Mouse (Mus musculus) embryonic facial prominence, embryonic 13.5 days (tissue): ENCODE measurements around the gene Prkn. TPM values are rescaled to one million over a fixed set of nuclear protein-coding genes. Genes with fewer than 3 reads are reported as not detected.

ENCODE experiments used
- ATAC-seq: fragments of 200-750 bp; cut with Nextera tagmentation; 2 replicates; pipeline ENCODE4 v1.8.0; 2017; ENCODE audit warnings: low read depth; ENCODE audit not compliant: insufficient number of reproducible peaks, insufficient read depth, low FRiP score, low TSS enrichment
- H3K27ac ChIP-seq: fragments of 300-500 bp; sonication (generic); 2 replicates; pipeline ENCODE4 v1.5.1; 2015; ENCODE audit warnings: moderate library complexity, mild to moderate bottlenecking, inconsistent platforms
- H3K27me3 ChIP-seq: fragments of 300-500 bp; sonication (generic); 2 replicates; pipeline ENCODE4 v1.6.1; 2015; ENCODE audit warnings: mild to moderate bottlenecking, inconsistent platforms
- H3K36me3 ChIP-seq: fragments of 300-500 bp; sonication (generic); 2 replicates; pipeline ENCODE4 v1.6.1; 2015; ENCODE audit warnings: mild to moderate bottlenecking, inconsistent platforms
- H3K4me1 ChIP-seq: fragments of 300-500 bp; sonication (generic); 2 replicates; pipeline ENCODE4 v1.6.1; 2015; ENCODE audit warnings: inconsistent platforms
- H3K4me2 ChIP-seq: fragments of 300-500 bp; sonication (generic); 2 replicates; pipeline ENCODE4 v1.6.1; 2015; ENCODE audit warnings: moderate library complexity, mild to moderate bottlenecking, inconsistent platforms
- H3K4me3 ChIP-seq: fragments of 300-500 bp; sonication (generic); 2 replicates; pipeline ENCODE4 v1.5.1; 2015; ENCODE audit warnings: mild to moderate bottlenecking, inconsistent platforms
- H3K9ac ChIP-seq: fragments of 300-500 bp; sonication (generic); 2 replicates; pipeline ENCODE4 v1.6.1; 2015; ENCODE audit warnings: mild to moderate bottlenecking, inconsistent platforms
- H3K9me3 ChIP-seq: fragments of 300-500 bp; sonication (generic); 2 replicates; pipeline ENCODE4 v1.6.1; 2016; ENCODE audit warnings: inconsistent platforms
- WGBS: fragments of 180-500 bp; shearing (Covaris S2); methylation state at CpG from one replicate; pipeline ENCODE4 v1.1.7; 2015; ENCODE audit warnings: mixed read lengths; 5-methylcytosine and 5-hydroxymethylcytosine counted together
- polyA plus RNA-seq: library from polyadenylated mRNA; unstranded; fragments of >200 nt; fragmentation: Nextera tagmentation; extraction: Ambion mirVana; gene quantifications from 2 replicates; pipeline ENCODE4 v1.2.1, GENCODE M21; 2015

Gene Prkn
- polyA plus RNA-seq, 1 experiment from 2014 or later: 1.1 TPM

DNA sequence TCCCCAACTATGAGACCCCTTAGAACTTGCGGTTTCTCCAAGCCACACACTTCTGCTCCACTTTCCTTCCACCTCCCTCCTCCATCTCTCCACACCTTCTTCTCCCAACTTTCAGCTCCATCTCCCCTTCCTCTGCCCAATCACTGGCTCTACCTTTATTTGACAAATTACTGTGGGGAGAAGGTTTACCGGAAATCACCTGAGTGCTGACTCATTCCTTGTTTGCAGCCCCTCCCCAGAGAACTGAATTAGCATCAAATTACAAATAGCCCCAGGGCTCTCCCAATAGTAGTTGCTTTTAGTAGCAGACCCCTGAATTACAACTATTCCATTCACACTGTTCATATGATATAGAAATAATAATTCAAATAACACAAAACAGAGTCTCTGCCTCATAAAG lies 1036.1 kb downstream of the Prkn start:
- Histone ChIP-seq H3K36me3 (no peaks in the 10 kb centered on the region), H3K27ac (no peak overlapping the region), H3K27me3 (no peaks in the 10 kb centered on the region), H3K9me3 (no peaks in the 10 kb centered on the region), H3K9ac (no peak overlapping the region), H3K4me2 (no peak overlapping the region), H3K4me3 (no peak overlapping the region), H3K4me1 (no peaks in the 10 kb centered on the region)
- WGBS: 58% methylated on average over 2 of the region's 2 CpGs
- ATAC-seq: no peak

DNA sequence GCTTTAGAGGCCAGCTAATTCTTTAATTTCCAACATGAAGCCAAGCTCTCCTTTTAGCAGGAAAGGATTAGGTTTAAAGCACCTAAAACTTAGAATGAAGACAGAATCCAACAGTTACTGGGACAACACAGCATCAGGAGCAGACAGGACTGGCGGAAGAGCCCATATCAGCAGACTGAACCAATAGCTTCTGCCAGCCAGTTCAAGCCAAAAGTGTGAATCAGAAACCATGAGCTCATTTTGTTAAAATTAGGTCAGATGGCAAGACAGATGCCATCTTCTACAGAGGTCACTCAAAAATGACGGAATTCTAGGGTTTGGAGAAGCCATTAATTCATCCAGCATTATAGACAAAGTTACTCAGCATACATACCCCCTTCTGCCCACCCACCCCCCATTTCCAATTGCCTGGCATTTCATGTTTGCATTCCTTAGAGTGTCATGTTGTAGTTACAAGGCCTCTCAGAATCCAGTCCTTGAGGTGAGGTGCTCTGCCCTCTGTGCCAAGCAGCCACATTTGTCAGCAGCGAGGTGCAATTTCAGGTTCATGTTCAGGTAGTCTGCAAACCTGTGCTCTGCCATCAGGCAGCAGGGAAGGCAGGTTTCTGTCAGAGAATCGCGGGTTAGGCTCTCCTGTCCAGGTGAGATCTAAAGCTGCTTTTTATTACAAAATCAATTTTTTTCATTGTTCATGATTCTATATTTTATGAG lies 1041.1 kb downstream of the Prkn start:
- no peaks in the 10 kb centered on the region for H3K36me3 ChIP-seq
- no peak overlapping the region for H3K9ac ChIP-seq
- no peak overlapping the region for H3K27ac ChIP-seq
- no peak for ATAC-seq
- H3K4me3 ChIP-seq: no peak overlapping the region
- H3K27me3 ChIP-seq: no peaks in the 10 kb centered on the region
- no peaks in the 10 kb centered on the region for H3K9me3 ChIP-seq
- no peaks in the 10 kb centered on the region for H3K4me1 ChIP-seq
- no peak overlapping the region for H3K4me2 ChIP-seq
- WGBS: 90% methylated on average over 5 of the region's 5 CpGs

DNA sequence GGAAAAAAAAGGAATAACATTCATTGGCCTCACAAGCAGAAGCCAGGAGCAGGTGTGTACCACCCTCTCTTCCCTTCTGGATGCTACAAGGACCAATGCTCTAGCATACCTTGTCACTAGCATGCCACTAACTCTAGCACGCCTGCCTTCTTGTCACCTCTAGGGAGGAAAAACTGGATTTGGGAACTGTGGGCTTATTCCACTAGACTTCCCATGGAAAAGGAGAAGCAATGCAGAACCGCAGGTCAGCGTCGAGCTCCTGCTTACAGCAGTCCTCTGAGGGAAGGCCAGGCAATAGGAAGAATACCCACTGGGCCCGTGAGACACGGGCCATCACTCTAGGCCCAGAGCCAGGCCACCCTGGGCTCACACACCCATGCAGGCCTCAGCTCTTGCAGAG lies 1045.4 kb downstream of the Prkn start:
- H3K4me3 ChIP-seq: no peak overlapping the region
- no peak overlapping the region for H3K27ac ChIP-seq
- no peaks in the 10 kb centered on the region for H3K4me1 ChIP-seq
- H3K36me3 ChIP-seq: no peaks in the 10 kb centered on the region
- H3K9me3 ChIP-seq: no peaks in the 10 kb centered on the region
- no peaks in the 10 kb centered on the region for H3K27me3 ChIP-seq
- H3K9ac ChIP-seq: no peak overlapping the region
- WGBS: 91% methylated on average over 6 of the region's 6 CpGs
- H3K4me2 ChIP-seq: no peak overlapping the region
- no peak for ATAC-seq

DNA sequence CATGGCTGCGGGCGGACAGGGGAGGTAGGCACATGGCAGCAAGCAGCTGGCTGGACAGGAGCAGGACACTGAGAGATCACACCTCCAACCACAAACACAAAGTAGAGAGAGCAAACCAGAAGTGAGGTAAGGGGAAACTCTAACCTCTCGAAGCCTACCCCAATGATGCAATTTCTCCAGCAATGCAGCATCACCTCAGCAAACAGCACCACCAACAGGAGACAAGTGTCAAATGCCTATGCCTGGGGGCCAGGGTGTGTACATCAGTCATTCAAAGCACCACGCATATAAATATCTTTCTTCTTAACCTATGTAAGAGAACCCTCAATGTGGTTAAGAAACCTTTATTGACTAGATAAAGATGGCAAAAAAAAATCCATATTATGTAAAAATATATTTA lies 1046.8 kb downstream of the Prkn start:
- Histone ChIP-seq H3K27me3 (no peaks in the 10 kb centered on the region), H3K4me2 (no peak overlapping the region), H3K9me3 (no peaks in the 10 kb centered on the region), H3K9ac (no peak overlapping the region), H3K36me3 (no peaks in the 10 kb centered on the region), H3K27ac (no peak overlapping the region), H3K4me1 (no peaks in the 10 kb centered on the region), H3K4me3 (no peak overlapping the region)
- ATAC-seq: no peak
- 75% methylated on average over 4 of the region's 4 CpGs for WGBS

DNA sequence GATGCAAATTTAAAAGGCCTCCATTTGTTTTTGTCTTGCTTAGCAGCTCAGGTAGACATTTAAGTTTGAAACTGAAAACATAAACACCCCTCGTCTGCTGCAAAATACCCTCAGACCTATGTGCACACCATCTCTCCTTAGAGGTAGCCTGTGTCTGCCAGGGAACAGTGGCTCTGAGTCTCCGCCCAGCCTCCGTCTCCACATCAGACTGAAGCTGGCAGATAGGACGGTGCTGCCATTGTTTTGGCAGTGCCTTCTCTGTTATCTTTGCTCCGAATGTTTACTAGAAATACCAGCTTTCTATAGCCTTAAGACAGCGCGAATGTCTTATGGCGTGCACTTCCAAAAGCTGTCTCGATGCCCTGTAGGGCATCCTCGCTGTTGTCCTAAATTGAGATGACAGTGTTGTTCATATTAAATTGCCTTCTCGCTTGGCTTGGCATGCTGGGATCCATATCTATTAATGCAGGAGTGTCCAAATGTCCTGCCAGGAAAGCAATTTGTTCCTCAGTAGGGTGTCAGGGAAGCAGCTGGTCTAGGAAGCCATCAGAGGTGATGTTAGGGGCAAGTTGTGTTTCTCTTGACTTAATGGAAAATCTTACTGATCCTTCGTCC lies 1047.5 kb downstream of the Prkn start:
- no peak overlapping the region for H3K4me2 ChIP-seq
- H3K9ac ChIP-seq: no peak overlapping the region
- ATAC-seq: no peak
- no peak overlapping the region for H3K4me3 ChIP-seq
- no peaks in the 10 kb centered on the region for H3K9me3 ChIP-seq
- no peaks in the 10 kb centered on the region for H3K27me3 ChIP-seq
- H3K27ac ChIP-seq: no peak overlapping the region
- no peaks in the 10 kb centered on the region for H3K36me3 ChIP-seq
- 82% methylated on average over 12 of the region's 12 CpGs for WGBS
- H3K4me1 ChIP-seq: no peaks in the 10 kb centered on the region

DNA sequence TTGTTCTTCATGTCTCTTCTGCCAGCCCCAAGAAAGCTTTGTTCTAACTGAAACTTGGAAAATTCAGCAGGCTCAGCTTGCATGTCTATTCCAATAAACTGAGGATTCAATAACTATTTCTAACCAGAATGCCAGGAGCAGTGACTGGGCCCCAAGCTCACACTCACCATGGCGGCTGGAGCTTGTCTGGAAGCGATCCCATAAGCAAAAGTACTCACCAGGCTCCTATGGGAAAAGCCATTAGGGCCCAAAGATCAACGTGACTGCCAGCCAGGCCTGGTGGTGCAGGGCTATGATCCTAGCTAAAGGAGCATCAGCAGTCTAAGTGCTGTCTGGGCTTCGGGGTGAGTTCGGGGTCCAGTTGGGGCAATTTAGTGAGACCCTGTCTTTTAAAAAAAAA lies 1048.6 kb downstream of the Prkn start:
- H3K27me3 ChIP-seq: no peaks in the 10 kb centered on the region
- no peaks in the 10 kb centered on the region for H3K36me3 ChIP-seq
- WGBS: 81% methylated on average over 5 of the region's 5 CpGs
- ATAC-seq: no peak
- no peak overlapping the region for H3K9ac ChIP-seq
- no peak overlapping the region for H3K27ac ChIP-seq
- H3K4me2 ChIP-seq: no peak overlapping the region
- H3K4me3 ChIP-seq: no peak overlapping the region
- no peaks in the 10 kb centered on the region for H3K9me3 ChIP-seq
- no peaks in the 10 kb centered on the region for H3K4me1 ChIP-seq

DNA sequence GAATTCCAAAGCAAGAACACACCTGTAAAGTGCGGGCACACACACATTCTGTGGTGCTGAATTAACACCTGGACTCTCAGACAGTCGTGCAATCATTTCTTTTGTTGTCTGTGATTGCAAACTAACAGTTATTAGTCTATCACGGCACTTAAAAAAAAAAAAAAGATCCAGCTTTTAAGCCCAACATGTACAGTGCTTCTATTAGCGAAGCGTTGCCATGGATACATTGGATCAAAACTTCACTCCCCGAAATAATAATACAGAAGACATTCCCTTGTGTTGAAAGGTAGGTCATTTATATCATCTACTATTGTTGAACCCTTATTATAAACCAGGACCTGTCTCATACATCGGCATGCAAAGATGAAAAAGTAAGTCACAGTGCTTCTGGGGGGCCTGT lies 1060.1 kb downstream of the Prkn start:
- Histone ChIP-seq H3K36me3 (no peaks in the 10 kb centered on the region), H3K9me3 (no peaks in the 10 kb centered on the region), H3K4me1 (no peaks in the 10 kb centered on the region), H3K9ac (no peak overlapping the region), H3K4me2 (no peak overlapping the region), H3K4me3 (no peak overlapping the region), H3K27me3 (no peaks in the 10 kb centered on the region), H3K27ac (no peak overlapping the region)
- ATAC-seq: no peak
- 83% methylated on average over 7 of the region's 7 CpGs for WGBS

DNA sequence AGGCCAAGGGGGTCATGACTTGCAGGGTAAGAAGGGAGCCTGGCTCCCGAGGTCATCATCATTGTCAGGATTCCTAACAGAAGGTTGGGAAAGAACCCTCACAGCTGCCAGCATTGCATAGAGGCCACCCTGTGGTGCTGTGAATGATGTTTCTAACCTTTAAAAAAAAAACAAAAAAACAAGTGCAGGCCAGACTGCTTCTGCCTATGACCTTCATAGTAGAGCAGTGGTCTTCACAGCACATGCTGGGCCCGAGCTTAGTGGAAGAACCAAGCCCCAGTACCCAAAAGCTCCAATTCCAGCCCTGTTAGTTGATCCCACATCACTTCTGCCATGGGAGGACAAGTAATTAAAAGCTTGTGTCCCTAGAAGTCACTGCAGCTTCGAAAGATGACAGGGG lies 1061.5 kb downstream of the Prkn start:
- Histone ChIP-seq H3K9me3 (no peaks in the 10 kb centered on the region), H3K4me3 (no peak overlapping the region), H3K4me2 (no peak overlapping the region), H3K9ac (no peak overlapping the region), H3K4me1 (no peaks in the 10 kb centered on the region), H3K36me3 (no peaks in the 10 kb centered on the region), H3K27me3 (no peaks in the 10 kb centered on the region), H3K27ac (no peak overlapping the region)
- ATAC-seq: no peak
- WGBS: 73% methylated on average over 3 of the region's 3 CpGs

DNA sequence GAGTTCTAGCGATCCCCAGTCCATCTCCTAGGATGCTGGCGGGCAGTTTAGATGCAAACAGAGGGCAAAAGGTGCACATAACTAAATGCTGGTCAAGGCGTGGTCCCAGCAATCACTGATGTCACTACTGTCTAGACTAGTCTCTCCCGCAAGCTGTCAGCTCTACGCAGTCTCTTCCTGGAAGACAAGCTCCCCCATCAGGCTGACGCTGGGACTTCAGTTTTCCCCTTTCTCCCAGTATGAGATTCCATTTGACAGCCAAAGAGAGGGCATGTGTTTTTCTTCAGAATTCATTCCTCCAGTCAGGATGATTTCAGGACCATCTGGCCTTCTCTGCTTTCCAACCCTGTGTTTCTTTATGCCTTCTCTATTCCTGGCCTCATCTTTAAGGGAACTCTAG lies 1062.8 kb downstream of the Prkn start:
- H3K4me1 ChIP-seq: no peaks in the 10 kb centered on the region
- H3K4me3 ChIP-seq: no peak overlapping the region
- H3K27me3 ChIP-seq: no peaks in the 10 kb centered on the region
- H3K4me2 ChIP-seq: no peak overlapping the region
- ATAC-seq: no peak
- no peaks in the 10 kb centered on the region for H3K36me3 ChIP-seq
- 44% methylated on average over 6 of the region's 6 CpGs for WGBS
- no peak overlapping the region for H3K27ac ChIP-seq
- H3K9me3 ChIP-seq: no peaks in the 10 kb centered on the region
- no peak overlapping the region for H3K9ac ChIP-seq

DNA sequence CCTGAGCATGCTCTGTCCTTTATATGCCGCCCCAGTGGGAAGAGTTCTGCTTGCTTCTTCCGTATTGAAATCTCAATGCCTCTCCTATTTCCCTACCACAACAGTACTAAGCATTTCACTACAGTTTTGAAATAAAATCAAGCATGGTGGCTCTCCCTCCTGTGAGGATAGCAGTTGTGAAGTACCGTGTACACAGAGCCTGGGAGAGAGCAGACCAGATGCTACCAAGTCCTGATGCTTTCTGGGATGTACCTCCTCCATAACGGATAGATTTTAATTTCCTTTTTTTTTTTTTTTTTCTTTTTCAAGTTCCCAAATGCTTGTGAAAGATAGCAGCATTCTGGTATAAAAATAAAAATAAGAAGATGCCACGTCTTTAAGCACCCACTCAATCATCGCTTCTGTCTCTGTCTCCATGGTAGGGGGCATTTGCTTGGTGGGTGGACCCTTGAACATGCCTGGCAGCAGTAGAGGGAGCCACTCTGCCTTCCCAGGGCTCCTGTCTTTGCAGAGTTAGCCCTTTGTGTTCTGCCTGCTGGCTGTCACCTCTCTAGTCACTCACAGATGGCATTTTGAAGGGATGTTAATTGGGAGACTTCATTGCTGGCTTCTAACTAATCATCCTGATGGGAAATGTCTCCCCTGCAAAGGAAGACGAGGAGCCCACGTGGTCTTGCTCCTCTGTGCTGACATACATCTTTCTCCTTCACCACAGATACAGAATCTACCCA lies 1070.6 kb downstream of the Prkn start:
- H3K9ac ChIP-seq: no peak overlapping the region
- H3K4me2 ChIP-seq: no peak overlapping the region
- peaks cover 39% of the 10 kb centered on the region for H3K27me3 ChIP-seq
- WGBS: 75% methylated on average over 8 of the region's 8 CpGs
- H3K36me3 ChIP-seq: no peaks in the 10 kb centered on the region
- peaks cover 4% of the 10 kb centered on the region; the same call in 1 of the 2 replicates for H3K4me1 ChIP-seq
- H3K27ac ChIP-seq: no peak overlapping the region
- ATAC-seq: no peak
- no peak overlapping the region for H3K4me3 ChIP-seq
- H3K9me3 ChIP-seq: no peaks in the 10 kb centered on the region

DNA sequence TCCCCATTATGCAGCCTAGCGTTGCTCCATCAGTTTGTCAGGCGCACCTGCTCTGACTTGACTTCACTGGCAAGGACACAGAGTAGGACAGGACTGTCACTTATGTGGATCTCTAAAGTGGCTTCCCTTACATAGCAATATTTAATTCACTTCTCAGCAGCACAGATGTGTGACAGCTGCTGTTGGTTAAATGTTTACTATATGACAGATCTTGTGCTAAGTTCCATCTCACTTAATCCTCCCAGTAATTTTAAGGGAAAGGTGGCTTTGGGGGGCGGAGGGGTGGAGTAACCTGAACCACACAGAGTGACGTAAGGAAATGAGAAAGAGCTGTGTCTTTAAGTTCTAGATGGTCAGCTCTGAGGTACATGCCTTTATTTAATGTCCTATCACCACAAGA lies 1072.0 kb downstream of the Prkn start:
- ATAC-seq: no peak
- no peak overlapping the region for H3K27ac ChIP-seq
- H3K36me3 ChIP-seq: no peaks in the 10 kb centered on the region
- no peaks in the 10 kb centered on the region for H3K9me3 ChIP-seq
- H3K27me3 ChIP-seq: peaks cover 41% of the 10 kb centered on the region
- 55% methylated on average over 4 of the region's 4 CpGs for WGBS
- H3K9ac ChIP-seq: no peak overlapping the region
- no peak overlapping the region for H3K4me3 ChIP-seq
- peaks cover 4% of the 10 kb centered on the region; the same call in 1 of the 2 replicates for H3K4me1 ChIP-seq
- H3K4me2 ChIP-seq: no peak overlapping the region

DNA sequence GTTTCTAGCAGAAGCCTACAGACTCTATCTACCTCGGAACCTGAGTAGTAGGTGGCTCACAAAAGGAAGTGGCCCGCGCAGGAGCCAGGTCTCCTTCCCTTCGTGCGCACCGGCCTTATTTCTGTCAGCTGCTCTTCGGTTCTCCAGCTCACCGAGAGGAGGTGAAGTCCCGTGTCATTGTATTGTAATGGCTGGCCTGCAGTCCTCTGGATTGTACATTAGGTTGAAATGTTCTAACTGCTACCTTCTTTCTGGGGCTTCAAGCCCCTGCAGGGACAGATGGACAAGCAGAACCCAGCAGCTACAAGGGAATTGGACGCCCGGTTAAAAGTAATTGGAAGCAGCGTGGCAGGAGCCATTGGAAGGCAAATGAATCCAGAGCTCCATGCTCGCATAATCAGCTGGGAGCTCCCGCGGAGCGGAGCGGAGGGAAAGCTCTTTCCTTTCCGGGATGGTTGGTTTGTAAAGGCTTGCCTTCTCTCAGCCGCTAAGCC lies 1072.7 kb downstream of the Prkn start:
- Histone ChIP-seq H3K4me2 (peak overlapping the region; percentile 60), H3K4me3 (peak overlapping the region; percentile 22), H3K27me3 (peaks cover 41% of the 10 kb centered on the region), H3K4me1 (peaks cover 4% of the 10 kb centered on the region; the same call in 1 of the 2 replicates), H3K36me3 (no peaks in the 10 kb centered on the region), H3K9me3 (no peaks in the 10 kb centered on the region), H3K27ac (no peak overlapping the region), H3K9ac (0 out of 2 replicates have a peak overlapping the region, but pooled peaks have one; percentile 4)
- no peak for ATAC-seq
- under 1% methylated on average over 19 of the region's 19 CpGs for WGBS
